Mouse (Mus musculus) forebrain, embryonic 13.5 days (tissue): ENCODE results near the gene Ksr2. TPM values are rescaled to one million over a fixed set of nuclear protein-coding genes. Genes with fewer than 3 reads are reported as not detected.
"Not testable (repeated sequence)": the region's sequence is repeated elsewhere in the genome, so short reads cannot be mapped to it uniquely, and the experiment has no call there.

Experiments
- ATAC-seq: fragments of 200-750 bp; cut with Nextera tagmentation; 2 replicates; pipeline ENCODE4 v1.8.0; 2017
- H3K27ac ChIP-seq: fragments of 300-500 bp; sonication (generic); 2 replicates; pipeline ENCODE4 v1.5.1; 2015; ENCODE audit warnings: inconsistent platforms, mild to moderate bottlenecking, moderate library complexity
- H3K27me3 ChIP-seq: fragments of 300-500 bp; sonication (generic); 2 replicates; pipeline ENCODE4 v1.6.1; 2015; ENCODE audit warnings: mild to moderate bottlenecking, inconsistent platforms
- H3K36me3 ChIP-seq: fragments of 300-500 bp; sonication (generic); 2 replicates; pipeline ENCODE4 v1.6.1; 2015; ENCODE audit warnings: mild to moderate bottlenecking, inconsistent platforms; ENCODE audit not compliant: poor library complexity, severe bottlenecking
- H3K4me1 ChIP-seq: fragments of 300-500 bp; sonication (generic); 2 replicates; pipeline ENCODE4 v1.6.1; 2015; ENCODE audit warnings: inconsistent platforms
- H3K4me2 ChIP-seq: fragments of 300-500 bp; sonication (generic); 2 replicates; pipeline ENCODE4 v1.6.1; 2015; ENCODE audit warnings: inconsistent platforms, mild to moderate bottlenecking, moderate library complexity
- H3K4me3 ChIP-seq: fragments of 300-500 bp; sonication (generic); 2 replicates; pipeline ENCODE4 v1.5.1; 2015; ENCODE audit warnings: mild to moderate bottlenecking, inconsistent platforms
- H3K9ac ChIP-seq: fragments of 300-500 bp; sonication (generic); 2 replicates; pipeline ENCODE4 v1.6.1; 2015; ENCODE audit warnings: mild to moderate bottlenecking, inconsistent platforms
- H3K9me3 ChIP-seq: fragments of 300-500 bp; sonication (generic); replicated peaks from 2 replicates; pipeline ENCODE4 v1.6.1; 2016; ENCODE audit warnings: inconsistent platforms
- WGBS: fragments of 180-500 bp; shearing (Covaris S2); methylation state at CpG from one replicate; pipeline ENCODE4 v1.1.7; 2015; 5-methylcytosine and 5-hydroxymethylcytosine counted together
- polyA plus RNA-seq: library from polyadenylated mRNA; unstranded; fragments of >200 nt; fragmentation: Nextera tagmentation; extraction: Ambion mirVana; gene quantifications from 2 replicates; pipeline ENCODE4 v1.2.1, GENCODE M21; 2015

Ksr2 gene
- 2.5 and 3.2 TPM in 2 replicates for polyA plus RNA-seq

DNA sequence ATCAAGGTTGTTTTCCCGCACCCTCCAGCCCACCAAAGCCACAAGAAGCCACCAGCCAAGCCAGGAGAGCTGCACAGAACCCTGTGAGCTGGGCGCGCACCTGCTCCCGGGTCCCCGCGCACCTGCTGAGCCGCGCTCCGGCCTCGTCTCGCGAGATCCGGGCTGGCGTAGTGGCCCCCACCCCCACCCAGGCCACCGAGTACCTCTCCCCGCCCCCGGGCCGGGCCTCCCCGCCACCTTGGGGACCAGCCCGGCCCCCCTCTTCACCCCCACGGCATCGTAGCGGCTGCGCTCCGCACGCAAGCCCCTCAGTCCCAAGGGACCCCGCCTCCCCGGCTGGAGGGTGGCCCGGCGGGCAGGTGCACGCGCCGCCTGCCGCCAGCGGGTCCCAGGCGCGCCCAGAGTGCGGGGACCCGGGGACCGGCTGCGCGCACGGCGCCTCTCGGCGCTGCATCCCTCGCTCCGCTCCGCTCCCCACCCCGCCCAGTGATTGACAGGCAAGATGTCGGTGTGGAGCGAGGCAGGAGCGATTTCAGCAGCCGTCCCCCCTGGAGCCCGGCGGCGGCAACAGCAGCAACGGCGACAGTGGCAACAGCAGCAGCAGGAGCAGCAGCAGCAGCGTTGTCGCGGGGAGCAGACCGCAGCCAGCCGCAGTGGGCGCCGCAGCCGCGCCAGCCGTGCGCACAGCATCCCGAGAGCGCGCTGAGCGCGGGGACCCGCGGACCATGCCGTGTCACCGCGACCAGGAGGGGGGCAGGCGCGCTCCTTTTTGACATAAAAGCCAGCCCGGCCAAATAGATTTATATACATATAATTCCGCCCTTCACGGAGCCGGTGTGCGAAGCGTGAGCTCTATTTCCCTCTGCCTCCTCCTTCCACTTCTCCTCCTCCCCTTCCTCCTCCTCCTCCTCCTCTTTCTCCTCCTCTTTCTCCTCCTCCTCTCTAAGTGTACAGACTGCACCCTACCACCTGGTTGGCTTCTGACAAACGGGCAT is at the start of gene Ksr2:
TSS of gene Ksr2 (plus strand) at position 494 of the 995 bp plus-strand sequence.
- Histone ChIP-seq H3K4me3 (peak within 1 kb of the TSS; percentile 71), H3K4me2 (peak within 1 kb of the TSS; percentile 70), H3K9ac (peak within 1 kb of the TSS; percentile 81), H3K9me3 (no peaks in the 10 kb centered on the region), H3K36me3 (no peaks in the 10 kb centered on the region), H3K27ac (peak within 1 kb of the TSS; percentile 96), H3K27me3 (peaks cover 13% of the 10 kb centered on the region), H3K4me1 (peaks cover 15% of the 10 kb centered on the region)
- ATAC-seq, result peak; percentile 94
- WGBS, result under 1% methylated on average over 65 of the region's 89 CpGs

GRCm38 (mm10) chr5:117364821-117365220 is 49.0 kb upstream of the Ksr2 start:
- H3K4me2 ChIP-seq, result no peak overlapping the region
- H3K9ac ChIP-seq, result no peak overlapping the region
- ATAC-seq, result no peak
- H3K4me1 ChIP-seq, result peaks cover 22% of the 10 kb centered on the region
- H3K27me3 ChIP-seq, result no peaks in the 10 kb centered on the region
- H3K4me3 ChIP-seq, result no peak overlapping the region
- WGBS, result 92% methylated on average over 3 of the region's 3 CpGs
- H3K27ac ChIP-seq, result no peak overlapping the region
- H3K36me3 ChIP-seq, result peaks cover 61% of the 10 kb centered on the region
- H3K9me3 ChIP-seq, result no peaks in the 10 kb centered on the region

- H3K4me1 ChIP-seq, result peaks cover 10% of the 10 kb centered on the region
- no peaks in the 10 kb centered on the region for H3K9me3 ChIP-seq
- no peak overlapping the region for H3K4me3 ChIP-seq
- no peak overlapping the region for H3K27ac ChIP-seq
- no peak for ATAC-seq
- H3K27me3 ChIP-seq, result no peaks in the 10 kb centered on the region
- WGBS, result 87% methylated on average over 13 of the region's 13 CpGs
- H3K4me2 ChIP-seq, result no peak overlapping the region
- peaks cover 73% of the 10 kb centered on the region for H3K36me3 ChIP-seq
- no peak overlapping the region for H3K9ac ChIP-seq
These were observed 47.8 kb upstream of the Ksr2 start for GRCm38 (mm10) chr5:117365904-117366561.

DNA sequence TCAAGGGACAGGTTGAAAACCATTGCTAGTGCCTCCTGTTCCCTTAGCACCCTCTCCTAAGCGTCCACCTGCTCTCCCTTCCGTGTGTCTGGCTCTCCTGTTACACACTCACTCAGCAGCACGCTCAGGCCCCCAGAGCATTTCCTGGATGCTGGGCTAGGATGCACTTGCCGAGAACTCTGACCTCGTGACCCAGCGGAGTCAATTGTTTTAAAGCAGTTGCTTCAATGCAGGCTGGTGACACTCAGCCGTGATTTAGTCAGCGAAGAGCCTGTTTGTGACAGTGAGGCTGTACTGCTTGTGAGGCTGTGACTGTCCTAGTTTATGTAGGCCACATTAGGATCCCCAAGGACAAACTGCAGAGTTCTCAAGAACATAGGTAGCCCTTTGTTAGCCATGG is 46.6 kb upstream of the Ksr2 start:
- no peak overlapping the region for H3K4me2 ChIP-seq
- H3K9me3 ChIP-seq, result no peaks in the 10 kb centered on the region
- no peak for ATAC-seq
- H3K27me3 ChIP-seq, result no peaks in the 10 kb centered on the region
- WGBS, result 65% methylated on average over 8 of the region's 8 CpGs
- peaks cover 85% of the 10 kb centered on the region for H3K36me3 ChIP-seq
- no peaks in the 10 kb centered on the region for H3K4me1 ChIP-seq
- H3K27ac ChIP-seq, result no peak overlapping the region
- no peak overlapping the region for H3K4me3 ChIP-seq
- H3K9ac ChIP-seq, result no peak overlapping the region

GRCm38 (mm10) chr5:117370592-117370991 is 43.2 kb upstream of the Ksr2 start:
- Histone ChIP-seq H3K27me3 (no peaks in the 10 kb centered on the region), H3K4me1 (no peaks in the 10 kb centered on the region), H3K9me3 (no peaks in the 10 kb centered on the region), H3K9ac (0 out of 2 replicates have a peak overlapping the region, but pooled peaks have one; percentile 21), H3K4me3 (no peak overlapping the region), H3K36me3 (peaks cover 97% of the 10 kb centered on the region), H3K4me2 (no peak overlapping the region), H3K27ac (no peak overlapping the region)
- ATAC-seq, result no peak
- 95% methylated on average over 10 of the region's 10 CpGs for WGBS

DNA sequence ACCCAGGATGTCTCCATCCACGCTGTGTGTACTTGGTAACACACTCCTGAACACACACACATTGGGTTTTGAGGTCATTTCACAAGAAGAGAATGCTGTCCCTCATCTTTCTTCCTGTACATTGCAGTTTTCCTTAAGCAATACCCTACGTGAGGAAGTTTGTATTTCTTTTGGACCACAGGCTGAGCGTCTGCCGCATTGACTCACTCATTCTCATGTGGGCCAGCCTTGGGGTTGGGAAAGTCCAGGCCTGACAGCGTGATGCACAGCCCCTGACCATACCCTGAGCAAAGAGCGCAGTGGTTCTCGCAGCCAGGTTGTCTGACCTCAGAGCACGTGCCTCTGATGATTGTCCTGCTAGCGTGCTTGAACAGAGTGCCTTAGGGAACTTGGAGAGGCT is 40.4 kb upstream of the Ksr2 start:
- 96% methylated on average over 9 of the region's 9 CpGs for WGBS

GRCm38 (mm10) chr5:117374372-117375049 is 39.3 kb upstream of the Ksr2 start:
- Histone ChIP-seq H3K9ac (no peak overlapping the region), H3K4me3 (no peak overlapping the region), H3K27me3 (no peaks in the 10 kb centered on the region), H3K9me3 (no peaks in the 10 kb centered on the region), H3K36me3 (peaks cover 98% of the 10 kb centered on the region), H3K27ac (no peak overlapping the region), H3K4me1 (no peaks in the 10 kb centered on the region), H3K4me2 (no peak overlapping the region)
- ATAC-seq, result no peak
- WGBS, result 91% methylated on average over 7 of the region's 7 CpGs

More for the DNA sequence above, 40.4 kb upstream of the Ksr2 start:
- no peak overlapping the region for H3K9ac ChIP-seq
- H3K27ac ChIP-seq, result no peak overlapping the region
- peaks cover 98% of the 10 kb centered on the region for H3K36me3 ChIP-seq
- ATAC-seq, result no peak
- no peaks in the 10 kb centered on the region for H3K9me3 ChIP-seq
- no peaks in the 10 kb centered on the region for H3K27me3 ChIP-seq
- no peak overlapping the region for H3K4me3 ChIP-seq
- H3K4me2 ChIP-seq, result no peak overlapping the region
- H3K4me1 ChIP-seq, result no peaks in the 10 kb centered on the region

GRCm38 (mm10) chr5:117376331-117376761 is 37.5 kb upstream of the Ksr2 start:
- H3K27me3 ChIP-seq, result no peaks in the 10 kb centered on the region
- 81% methylated on average over 11 of the region's 11 CpGs for WGBS
- H3K4me2 ChIP-seq, result no peak overlapping the region
- no peak overlapping the region for H3K27ac ChIP-seq
- no peaks in the 10 kb centered on the region for H3K4me1 ChIP-seq
- ATAC-seq, result no peak
- no peak overlapping the region; the same call in 1 of the 2 replicates for H3K9ac ChIP-seq
- no peak overlapping the region for H3K4me3 ChIP-seq
- H3K9me3 ChIP-seq, result no peaks in the 10 kb centered on the region
- peaks cover 98% of the 10 kb centered on the region for H3K36me3 ChIP-seq

GRCm38 (mm10) chr5:117377731-117378130 is 36.1 kb upstream of the Ksr2 start:
- H3K4me1 ChIP-seq, H3K4me2 ChIP-seq, ATAC-seq, H3K27ac ChIP-seq, H3K4me3 ChIP-seq, H3K9me3 ChIP-seq, H3K9ac ChIP-seq, H3K27me3 ChIP-seq: not testable (repeated sequence)
- H3K36me3 ChIP-seq, result peaks cover 98% of the 10 kb centered on the region
- WGBS, result 97% methylated on average over 14 of the region's 14 CpGs

DNA sequence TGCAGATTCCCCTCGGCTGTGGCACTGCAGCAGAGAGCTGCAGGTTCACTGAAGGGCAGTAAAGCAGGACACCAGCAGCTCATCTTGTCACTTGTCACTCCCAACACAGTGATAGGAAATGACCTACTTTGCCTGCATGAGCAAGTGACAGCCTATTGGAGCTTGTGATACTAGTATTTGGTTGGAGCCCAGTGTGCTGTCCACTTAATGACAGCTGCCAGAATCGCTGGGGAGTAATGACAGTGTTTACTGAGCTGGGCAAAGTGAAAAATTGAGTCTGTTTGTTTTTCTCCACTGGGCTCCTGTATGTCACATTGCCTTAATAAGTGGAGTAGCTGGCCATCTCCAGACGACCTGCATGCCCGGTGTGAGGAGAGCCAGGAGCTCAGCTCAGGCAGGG is 33.6 kb upstream of the Ksr2 start:
- 79% methylated on average over 4 of the region's 4 CpGs for WGBS
- Histone ChIP-seq H3K36me3 (peaks cover 98% of the 10 kb centered on the region), H3K4me2 (no peak overlapping the region), H3K9me3 (no peaks in the 10 kb centered on the region), H3K9ac (no peak overlapping the region), H3K4me3 (no peak overlapping the region), H3K4me1 (no peaks in the 10 kb centered on the region), H3K27me3 (no peaks in the 10 kb centered on the region), H3K27ac (no peak overlapping the region)
- no peak for ATAC-seq

GRCm38 (mm10) chr5:117381785-117382184 is 32.0 kb upstream of the Ksr2 start:
- no peaks in the 10 kb centered on the region for H3K27me3 ChIP-seq
- no peak for ATAC-seq
- no peak overlapping the region for H3K4me2 ChIP-seq
- H3K9ac ChIP-seq, result no peak overlapping the region
- 74% methylated on average over 7 of the region's 7 CpGs for WGBS
- no peaks in the 10 kb centered on the region for H3K4me1 ChIP-seq
- no peaks in the 10 kb centered on the region for H3K9me3 ChIP-seq
- H3K36me3 ChIP-seq, result peaks cover 90% of the 10 kb centered on the region
- no peak overlapping the region for H3K27ac ChIP-seq
- no peak overlapping the region for H3K4me3 ChIP-seq

GRCm38 (mm10) chr5:117383198-117383597 is 30.6 kb upstream of the Ksr2 start:
- H3K4me3 ChIP-seq, result no peak overlapping the region
- WGBS, result 82% methylated on average over 12 of the region's 12 CpGs
- no peak for ATAC-seq
- H3K9me3 ChIP-seq, result no peaks in the 10 kb centered on the region
- H3K36me3 ChIP-seq, result peaks cover 77% of the 10 kb centered on the region
- no peak overlapping the region for H3K4me2 ChIP-seq
- H3K27me3 ChIP-seq, result no peaks in the 10 kb centered on the region
- H3K4me1 ChIP-seq, result peaks cover 12% of the 10 kb centered on the region
- no peak overlapping the region for H3K27ac ChIP-seq
- no peak overlapping the region for H3K9ac ChIP-seq
